Mouse (Mus musculus): ENCODE measurements around the gene B230307C23Rik.
"Not testable (repeated sequence)": the region's sequence is repeated elsewhere in the genome, so short reads cannot be mapped to it uniquely, and the experiment has no call there.

B230307C23Rik gene

GRCm38 (mm10) chr16:97997383-97997731 lies 242 bp downstream of the B230307C23Rik start:
- DNase-seq (ENCODE audit: low read depth, low spot score): not testable (repeated sequence)

GRCm38 (mm10) chr16:98022081-98022480 lies 25.0 kb downstream of the B230307C23Rik start:
- DNase-seq (ENCODE audit: low read depth, low spot score): no peak

- DNase-seq (ENCODE audit: low read depth, low spot score): peak; percentile 16
Observed at GRCm38 (mm10) chr16:98022657-98023345, 25.7 kb downstream of the B230307C23Rik start.

GRCm38 (mm10) chr16:98026186-98026585 lies 29.1 kb downstream of the B230307C23Rik start:
- not testable (repeated sequence) for DNase-seq (ENCODE audit: low read depth, low spot score)

- DNase-seq (ENCODE audit: low read depth, low spot score): not testable (repeated sequence)
Observed at GRCm38 (mm10) chr16:98034971-98035370, 37.9 kb downstream of the B230307C23Rik start.

- DNase-seq (ENCODE audit: low read depth, low spot score): peak; percentile 26
Observed at GRCm38 (mm10) chr16:98041676-98042075, 44.6 kb downstream of the B230307C23Rik start.

- DNase-seq (ENCODE audit: low read depth, low spot score): not testable (repeated sequence)
Observed at GRCm38 (mm10) chr16:98079382-98079781, 82.3 kb downstream of the B230307C23Rik start.

- not testable (repeated sequence) for DNase-seq (ENCODE audit: low read depth, low spot score)
Observed at GRCm38 (mm10) chr16:98081140-98081539, 84.0 kb downstream of the B230307C23Rik start.
